Mouse (Mus musculus): ENCODE results near the gene Gabrb2. TPM values are rescaled to one million over a fixed set of nuclear protein-coding genes. Genes with fewer than 3 reads are reported as not detected.

Gabrb2 gene
- total RNA-seq, 2 experiments from 2014 or later = not detected

DNA sequence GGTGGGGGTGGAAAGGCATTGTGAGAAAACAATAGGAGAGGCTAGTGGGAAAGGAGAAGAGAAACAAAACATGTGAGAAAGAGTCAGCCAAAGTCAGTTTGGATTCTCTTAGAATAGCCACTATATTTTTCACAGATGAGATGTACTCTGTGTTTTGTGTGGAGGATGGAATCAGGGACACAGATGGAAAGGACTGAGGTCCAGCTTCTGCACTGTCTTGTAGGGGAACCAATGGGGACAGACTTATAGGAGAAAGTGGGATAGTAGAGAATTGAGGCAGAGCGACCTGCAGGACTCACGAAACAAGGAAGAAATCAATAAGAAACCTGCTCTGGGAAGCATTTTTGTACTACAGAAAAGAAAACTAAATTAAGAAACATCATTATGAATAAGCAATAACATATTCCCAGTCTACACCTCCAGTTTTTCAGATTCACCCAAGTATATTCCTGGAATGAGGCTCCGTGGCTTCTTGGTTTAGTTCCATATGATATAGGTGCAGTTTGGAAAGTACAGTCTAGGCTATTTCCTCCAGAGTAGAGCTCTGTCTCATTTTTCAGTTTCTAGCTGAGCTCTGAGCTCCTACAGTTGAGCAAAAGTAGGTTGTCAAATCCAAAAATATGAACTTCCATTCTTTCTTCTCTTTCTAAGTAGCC, 108.8 kb downstream of the Gabrb2 start:
- ATAC-seq (replicated peaks; ENCODE audit: poor library complexity) = no peak

DNA sequence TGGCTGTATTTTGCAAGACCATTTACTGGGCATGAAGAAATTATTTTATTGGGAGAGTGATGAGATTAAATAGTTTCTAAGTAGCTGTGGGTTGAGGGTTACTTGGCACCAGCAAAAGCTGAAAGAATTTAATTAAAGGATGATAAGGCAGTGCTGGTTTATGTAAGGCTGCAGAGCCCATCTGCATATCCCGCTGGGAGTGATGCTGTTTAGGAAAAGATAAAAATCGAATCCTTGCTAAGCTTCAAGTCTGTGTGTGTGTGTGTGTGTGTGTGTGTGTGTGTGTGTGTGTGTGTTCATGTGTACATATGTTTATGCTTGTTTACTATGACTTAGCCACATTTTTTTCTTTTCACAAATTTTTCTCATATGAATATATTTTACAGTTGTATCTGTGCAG, 113.0 kb downstream of the Gabrb2 start:
- no peak for ATAC-seq (replicated peaks; ENCODE audit: poor library complexity)

DNA sequence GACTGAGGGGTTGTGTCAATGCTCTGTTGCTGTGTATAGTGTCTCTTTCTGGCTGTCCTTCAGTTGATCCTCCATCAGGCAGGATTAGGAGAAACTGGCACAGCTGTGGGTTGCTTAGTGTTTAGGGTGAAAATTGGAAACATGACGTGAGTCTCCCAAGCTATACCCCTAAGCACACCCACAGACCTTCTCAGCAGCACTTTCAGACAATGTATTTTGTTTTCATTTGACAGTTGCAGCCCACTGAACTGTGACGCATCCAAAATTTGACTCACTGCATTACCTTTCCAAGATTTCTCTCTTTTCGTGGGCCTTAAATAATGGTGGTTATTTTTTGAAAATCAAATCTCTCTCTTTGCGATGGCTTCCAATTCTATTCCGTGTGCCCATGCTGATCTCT, 115.7 kb downstream of the Gabrb2 start:
- ATAC-seq (replicated peaks; ENCODE audit: poor library complexity) = no peak

DNA sequence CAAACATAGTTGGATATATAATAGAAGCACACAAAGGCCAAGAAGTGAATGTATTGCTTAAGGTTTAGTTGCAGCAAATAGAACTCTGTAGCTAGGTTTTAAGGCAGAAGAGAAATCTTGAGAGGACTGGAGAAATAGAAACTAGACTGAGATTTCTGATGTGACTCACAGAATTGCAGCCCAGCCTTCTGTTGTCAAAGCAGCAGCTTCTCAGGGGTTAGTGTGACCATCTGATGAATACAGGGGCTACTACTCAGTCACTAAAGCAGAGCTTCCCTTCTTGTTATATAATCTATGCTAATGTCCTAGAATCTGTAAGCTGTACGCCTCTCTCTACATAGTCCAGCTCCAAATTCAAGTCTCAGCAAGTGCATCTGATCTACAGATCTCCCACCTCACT, 116.3 kb downstream of the Gabrb2 start:
- no peak for ATAC-seq (replicated peaks; ENCODE audit: poor library complexity)

DNA sequence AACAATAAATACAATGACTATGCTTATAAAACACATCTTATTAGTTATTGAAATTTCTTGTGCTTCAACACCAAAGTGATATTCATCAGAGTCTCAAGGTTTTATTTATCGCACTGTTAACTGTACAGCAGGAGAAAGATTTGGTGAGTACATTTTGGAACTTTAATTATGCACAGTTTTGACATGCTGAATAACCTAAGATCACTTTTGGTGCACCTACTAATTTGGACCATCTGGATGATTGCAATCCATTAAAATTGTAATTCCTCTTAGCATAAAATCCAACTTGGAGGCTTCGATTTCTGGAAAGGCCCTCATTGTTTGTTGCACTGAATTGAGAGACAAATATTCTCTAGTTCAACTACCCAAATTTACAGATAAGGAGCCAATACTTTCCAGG, 123.3 kb downstream of the Gabrb2 start:
- no peak for ATAC-seq (replicated peaks; ENCODE audit: poor library complexity)

DNA sequence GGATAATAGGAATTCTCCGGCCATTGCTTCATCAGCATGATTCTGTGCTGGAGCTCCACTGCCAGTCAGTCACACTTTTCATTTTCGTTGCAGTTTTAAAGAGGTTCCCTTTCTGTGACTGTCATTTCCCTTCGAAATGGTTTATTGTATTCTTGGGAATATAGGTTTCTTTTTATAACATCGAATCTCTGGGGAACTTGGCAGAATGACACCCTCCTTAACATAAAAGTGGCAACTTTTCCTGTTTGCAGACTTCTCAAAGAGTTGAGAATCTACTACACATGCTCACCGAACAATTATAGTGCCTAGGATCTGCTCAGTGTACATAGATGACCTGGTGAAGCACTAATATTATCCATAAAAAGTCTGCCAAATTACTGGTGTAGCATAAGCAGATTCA, 146.5 kb downstream of the Gabrb2 start:
- ATAC-seq (replicated peaks; ENCODE audit: poor library complexity) = no peak

DNA sequence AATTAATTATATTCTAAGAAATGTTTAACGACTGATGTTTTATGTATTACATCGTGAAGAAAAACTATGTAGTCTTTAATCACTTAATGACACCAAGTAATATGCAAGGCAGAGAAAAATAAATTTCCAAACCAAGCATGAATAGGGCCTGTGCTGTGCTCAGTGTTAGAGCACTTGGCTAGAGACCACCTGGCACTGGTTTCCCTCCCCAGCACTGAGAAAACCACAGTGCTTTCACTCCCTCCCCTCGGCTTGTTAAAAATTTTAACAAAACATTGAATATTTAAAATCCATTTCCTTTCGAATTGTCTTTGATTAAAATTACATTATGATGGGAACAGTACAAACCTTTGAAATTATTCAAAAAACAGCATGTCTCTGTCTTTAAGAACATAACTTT, 151.9 kb downstream of the Gabrb2 start:
- no peak for ATAC-seq (replicated peaks; ENCODE audit: poor library complexity)

DNA sequence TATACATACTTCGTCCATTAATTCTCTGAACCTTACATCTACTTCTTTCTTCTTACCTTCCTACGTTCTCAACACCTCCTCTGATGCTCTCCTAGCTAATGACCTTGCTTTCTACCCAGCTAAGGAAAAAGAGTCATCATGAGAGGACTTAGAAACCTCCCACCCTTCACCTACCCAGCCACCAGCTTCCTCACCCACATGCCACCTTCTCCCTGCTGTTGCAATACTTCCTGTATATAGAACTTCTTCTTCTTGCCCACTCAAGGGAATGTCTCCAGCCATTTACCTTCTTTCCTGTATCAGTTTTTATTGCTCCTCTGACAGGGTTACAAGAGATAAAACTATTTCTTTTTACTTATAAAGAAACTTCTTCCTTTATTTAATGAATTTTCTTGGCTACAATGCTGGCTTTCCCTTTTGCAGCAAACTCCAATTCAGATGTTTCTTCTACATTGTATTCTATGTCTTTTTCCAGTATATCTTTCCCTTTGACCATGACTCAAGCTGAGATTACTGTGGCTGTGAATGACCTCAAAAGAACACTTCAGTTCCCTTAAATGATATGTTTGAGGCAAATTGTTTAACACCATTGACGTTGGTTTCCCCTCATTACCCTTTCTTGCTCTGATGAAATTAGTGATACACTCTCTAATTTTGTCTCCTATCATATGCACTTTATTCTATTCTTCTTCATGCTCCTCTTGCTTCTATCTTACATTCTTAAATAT, 155.8 kb downstream of the Gabrb2 start:
- no peak for ATAC-seq (replicated peaks; ENCODE audit: poor library complexity)

DNA sequence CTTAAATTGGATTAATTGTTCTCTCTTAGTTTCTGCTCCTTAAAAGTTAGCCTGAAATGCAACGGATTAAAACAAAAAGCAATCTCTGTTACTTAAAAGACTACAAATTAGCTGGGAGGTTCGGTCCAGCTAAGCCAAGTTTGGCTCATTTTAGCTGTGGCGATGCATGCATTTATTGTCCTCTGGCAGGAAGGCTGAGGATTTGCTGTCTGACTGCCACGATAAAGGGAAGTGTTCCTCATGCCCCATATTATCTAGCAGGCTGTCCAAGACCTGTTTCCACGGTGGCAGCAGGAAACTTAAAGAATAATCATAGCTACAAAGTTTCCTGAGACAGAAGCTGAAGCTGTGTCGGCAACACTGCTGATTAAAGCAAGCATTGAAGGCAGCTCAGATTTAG, 160.2 kb downstream of the Gabrb2 start:
- ATAC-seq (replicated peaks; ENCODE audit: poor library complexity) = no peak

DNA sequence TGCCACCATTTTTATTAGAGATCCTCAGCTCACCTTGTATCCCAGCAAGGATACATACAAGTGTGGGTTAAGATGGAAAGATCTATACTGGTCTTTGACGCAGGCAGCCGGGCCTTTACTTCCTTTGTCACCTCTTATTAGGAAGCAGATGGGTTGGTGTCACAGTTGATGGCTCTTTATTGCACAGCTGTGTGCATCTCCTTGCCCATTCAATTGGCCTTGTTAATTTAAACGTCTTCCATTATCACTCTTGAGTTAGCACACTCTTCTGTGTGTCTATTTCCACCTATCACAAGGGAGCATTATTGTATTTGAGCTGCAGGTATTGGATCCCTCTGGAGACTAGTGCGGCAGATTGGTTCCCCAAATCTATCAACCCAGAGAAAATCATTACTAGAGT, 161.6 kb downstream of the Gabrb2 start:
- ATAC-seq (replicated peaks; ENCODE audit: poor library complexity) = no peak

DNA sequence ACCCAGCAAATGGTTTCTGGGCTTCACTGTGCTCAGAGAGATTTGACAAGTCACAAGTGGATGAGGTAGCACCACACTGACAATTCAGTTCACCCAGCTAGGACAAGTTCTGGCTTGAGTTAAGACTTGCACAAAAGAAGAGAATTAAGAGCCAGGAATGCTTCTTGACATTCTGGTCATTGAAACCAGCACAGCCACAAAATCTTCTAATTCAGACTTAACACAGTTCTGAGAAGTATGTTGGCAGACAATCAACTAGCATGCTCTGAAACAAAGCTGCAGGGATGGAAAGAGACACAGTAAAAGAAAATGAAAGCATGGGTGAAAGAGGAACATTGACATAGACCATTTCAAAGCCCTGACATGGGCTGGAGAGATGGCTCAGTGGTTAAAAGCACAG, 162.2 kb downstream of the Gabrb2 start:
- no peak for ATAC-seq (replicated peaks; ENCODE audit: poor library complexity)

DNA sequence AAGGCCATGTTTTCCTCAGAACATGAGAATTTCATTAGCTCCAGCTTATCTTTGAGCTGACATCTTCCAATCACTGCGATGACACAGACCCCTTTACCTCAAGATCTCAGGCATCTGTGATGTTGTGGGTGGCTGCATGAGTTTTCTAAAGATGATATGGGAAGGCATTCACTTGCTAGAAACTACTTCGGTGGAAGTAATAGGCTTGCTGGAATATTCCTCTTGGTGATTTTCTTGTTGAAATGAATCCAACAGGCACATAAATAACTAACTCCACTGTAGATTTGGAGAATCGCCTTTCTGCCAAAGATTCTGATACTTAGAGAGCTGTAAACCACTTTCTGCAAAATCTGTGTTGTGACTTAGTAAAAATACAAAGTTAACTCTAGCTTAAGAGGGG, 172.9 kb downstream of the Gabrb2 start:
- ATAC-seq (replicated peaks; ENCODE audit: poor library complexity) = no peak

DNA sequence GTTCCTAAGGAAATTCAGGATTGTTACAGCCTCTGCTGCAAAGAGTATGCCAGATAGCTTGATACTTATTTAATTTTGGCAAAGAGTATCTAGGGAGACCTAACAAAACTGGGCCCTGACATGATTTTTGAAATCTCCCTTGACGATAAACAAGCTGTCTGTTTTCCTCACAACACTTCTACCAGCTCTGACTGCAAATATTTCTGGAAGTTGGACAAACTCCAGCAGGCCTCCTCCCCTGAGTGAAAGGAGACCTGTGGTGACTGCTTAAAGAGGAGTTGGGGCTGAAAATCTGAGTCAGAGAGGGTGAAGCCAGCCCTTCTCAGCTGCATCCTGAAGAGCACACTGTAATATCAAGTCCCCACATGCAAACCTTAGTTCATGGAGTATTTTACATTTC, 186.7 kb downstream of the Gabrb2 start:
- no peak for ATAC-seq (replicated peaks; ENCODE audit: poor library complexity)

DNA sequence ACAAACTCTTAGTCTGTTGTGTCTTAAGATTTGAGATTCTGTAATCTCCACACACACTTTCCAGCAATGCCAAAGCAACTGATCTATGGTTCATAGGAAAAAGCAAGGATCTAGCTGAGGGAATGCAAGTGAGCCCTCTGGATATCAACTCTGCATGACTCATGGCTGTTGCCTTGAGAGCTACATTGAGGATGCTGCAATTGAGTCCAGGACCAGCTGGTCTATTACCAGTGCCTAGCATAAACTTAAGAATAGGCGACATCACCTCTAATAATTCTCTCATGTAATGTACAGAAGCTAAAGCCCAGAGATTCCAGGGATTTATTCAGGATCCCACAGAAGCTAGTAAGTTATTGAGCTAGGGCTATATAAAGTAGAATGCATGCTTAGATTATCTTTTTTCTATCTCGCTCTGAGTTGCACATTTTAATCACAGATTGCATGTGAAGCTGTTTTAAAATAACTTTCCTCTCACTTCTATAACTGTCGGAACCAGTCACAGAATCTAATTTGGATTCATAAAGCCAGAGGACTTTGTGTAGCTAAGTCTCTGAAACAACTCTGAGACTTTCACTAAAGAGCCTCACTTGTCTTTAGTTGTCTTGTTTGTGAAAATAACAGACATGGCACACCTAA, 189.7 kb downstream of the Gabrb2 start:
- ATAC-seq (replicated peaks; ENCODE audit: poor library complexity) = no peak

DNA sequence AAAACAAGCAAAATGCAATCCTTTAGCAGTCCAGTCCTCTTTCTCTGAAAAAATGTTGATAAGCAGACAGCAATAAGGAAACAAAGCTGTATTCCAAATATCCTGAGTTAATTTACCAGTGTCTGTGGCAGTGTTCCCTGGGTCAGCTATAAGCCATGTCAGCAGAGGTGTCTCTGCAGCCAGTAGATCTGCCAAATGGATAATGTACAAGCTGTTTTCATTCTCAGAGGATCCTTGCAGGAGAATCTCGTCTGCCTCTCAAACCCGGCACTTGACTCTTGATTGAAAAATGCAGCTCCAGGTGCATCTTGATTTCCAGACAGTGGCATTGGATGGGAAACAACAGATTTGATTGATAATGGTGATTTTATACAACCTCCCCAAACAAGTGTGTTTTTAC, 198.6 kb downstream of the Gabrb2 start:
- ATAC-seq (replicated peaks; ENCODE audit: poor library complexity) = no peak

DNA sequence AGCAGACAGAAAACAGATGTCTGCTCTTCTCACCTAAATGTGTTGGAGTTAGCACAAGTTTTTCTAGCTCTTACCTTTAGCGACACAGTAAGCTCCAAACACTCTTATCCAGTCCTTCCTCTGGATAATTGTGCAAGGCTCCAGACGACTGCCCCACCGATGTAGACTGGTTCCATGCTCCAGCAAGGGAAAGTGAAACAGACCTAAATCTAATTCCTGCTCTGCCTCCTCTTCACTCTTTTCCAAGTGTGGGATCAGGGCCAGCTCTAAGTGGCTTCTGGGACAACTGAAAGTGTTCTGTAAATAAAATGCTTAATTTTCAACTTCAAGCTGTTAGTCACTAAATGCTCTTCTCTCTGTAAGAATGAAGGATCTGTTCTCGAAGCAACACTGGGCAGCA, 201.6 kb downstream of the Gabrb2 start:
- ATAC-seq (replicated peaks; ENCODE audit: poor library complexity) = no peak

DNA sequence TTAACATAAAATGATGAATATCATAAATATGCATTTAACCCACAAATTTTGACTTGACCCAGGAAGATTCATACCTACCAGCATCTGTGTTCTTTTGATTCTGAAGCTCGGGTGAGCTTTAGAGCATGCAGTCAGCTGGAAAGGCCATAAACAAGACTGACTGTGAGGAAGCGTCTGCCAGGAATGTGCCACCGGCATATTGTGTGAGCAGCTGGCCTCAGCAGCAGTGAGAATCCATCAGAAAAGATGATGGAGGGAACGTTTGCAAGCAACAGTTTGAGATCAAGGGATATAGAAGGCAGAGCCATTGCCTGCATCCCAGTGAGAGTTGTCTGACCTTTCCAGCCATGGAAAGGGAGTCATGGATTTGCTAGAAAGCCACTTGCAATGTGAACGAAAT, 230.6 kb downstream of the Gabrb2 start:
- no peak for ATAC-seq (replicated peaks; ENCODE audit: poor library complexity)

DNA sequence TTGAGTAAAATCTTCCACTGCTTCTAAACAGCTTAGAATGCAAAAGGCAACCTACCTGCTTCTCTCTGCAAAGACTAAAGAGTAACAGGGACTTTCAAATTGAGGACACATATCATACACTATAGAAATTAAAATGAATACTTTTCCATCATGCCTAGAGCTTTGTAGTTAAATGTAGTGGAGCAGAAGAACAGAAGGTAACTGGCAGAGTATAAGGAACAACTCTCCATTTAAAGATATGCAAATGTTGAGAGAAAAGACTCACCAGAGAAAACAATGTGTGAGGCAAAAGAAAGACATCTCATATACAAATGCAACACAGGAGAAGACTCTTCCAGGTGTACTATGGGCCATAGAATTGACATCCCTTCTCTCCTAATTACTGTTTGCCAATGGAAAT, 232.0 kb downstream of the Gabrb2 start:
- ATAC-seq (replicated peaks; ENCODE audit: poor library complexity) = no peak

DNA sequence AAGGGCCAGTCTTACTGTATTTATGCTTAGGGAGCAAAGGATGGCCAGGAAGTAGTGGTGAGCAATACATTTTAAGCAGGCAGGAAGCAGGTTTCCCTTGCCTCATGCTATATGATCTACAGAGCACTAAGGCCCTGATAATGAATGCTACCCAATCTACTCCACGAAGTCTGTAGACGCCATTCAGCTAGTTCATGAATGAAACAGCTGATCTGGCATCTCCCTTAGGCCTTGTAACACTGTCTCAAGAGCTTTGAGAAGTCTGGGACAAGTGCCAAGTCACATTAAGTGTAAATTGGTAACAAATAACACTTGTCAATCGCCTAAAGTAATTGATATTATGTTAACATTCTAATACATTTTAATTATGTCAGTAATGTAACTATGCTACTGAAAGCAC, 234.6 kb downstream of the Gabrb2 start:
- ATAC-seq (replicated peaks; ENCODE audit: poor library complexity) = no peak

DNA sequence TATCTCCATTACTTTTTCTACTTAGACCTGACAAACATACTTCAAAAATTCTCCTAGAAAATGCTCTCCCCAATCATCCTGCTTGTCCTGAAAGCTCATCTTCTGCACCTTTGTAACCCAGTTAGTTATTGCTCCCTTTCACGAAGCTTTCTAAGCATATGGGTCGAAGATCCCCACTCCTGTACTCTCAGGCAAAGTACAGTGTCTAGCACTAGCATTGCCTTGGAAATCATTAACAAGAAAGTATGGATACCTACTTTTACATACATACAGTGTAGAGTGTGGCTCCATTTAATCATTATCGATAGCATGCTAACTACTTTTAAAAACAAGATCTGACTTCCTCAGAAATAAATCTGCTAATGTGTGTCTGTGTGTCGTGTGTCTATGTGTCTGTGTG, 249.1 kb downstream of the Gabrb2 start:
- no peak for ATAC-seq (replicated peaks; ENCODE audit: poor library complexity)

Measured in megakaryocyte progenitor cell, adult 5-6 weeks (primary cell).